Mouse (Mus musculus) liver, embryonic 14.5 days (tissue): ENCODE measurements around the gene Zc3hav1.

Experiments used
- CTCF ChIP-seq: IDR thresholded peaks from 2 replicates; pipeline ENCODE4 v1.5.1; 2016; ENCODE audit warnings: antibody characterized with exemption, low read depth, control low read depth
- EP300 ChIP-seq: IDR thresholded peaks from 2 replicates; pipeline ENCODE4 v1.6.1; 2016; ENCODE audit warnings: antibody characterized with exemption, low read depth

- no peak for TF ChIP-seq CTCF
- no peak for TF ChIP-seq EP300
These were observed 89.9 kb downstream of the Zc3hav1 start for GRCm38 (mm10) chr6:38264466-38264865.
